Mouse (Mus musculus): ENCODE measurements around the gene Lcn5. TPM values are rescaled to one million over a fixed set of nuclear protein-coding genes. Genes with fewer than 3 reads are reported as not detected.
A peak's percentile ranks its signal among the peaks of the same experiment; 100 is the strongest.

The Lcn5 gene
- not detected in 2 replicates for polyA plus RNA-seq (2015; fragmentation: Nextera tagmentation; extraction: Ambion mirVana)

GRCm38 (mm10) chr2:25657652-25658051 is at the start of gene Lcn5:
Gene Lcn5 (plus strand): TSS chr2:25657952.
- Histone ChIP-seq H3K4me2 (no peak within 1 kb of the TSS), H3K27me3 (replicated peaks) (no peaks in the 10 kb centered on the region), H3K9me3 (no peaks in the 10 kb centered on the region), H3K4me3 (no peak within 1 kb of the TSS), H3K4me1 (no peaks in the 10 kb centered on the region), H3K9ac (no peak within 1 kb of the TSS), H3K27ac (no peak within 1 kb of the TSS), H3K36me3 (replicated peaks) (no peaks in the 10 kb centered on the region)
- no peak for ATAC-seq (replicated peaks)

GRCm38 (mm10) chr2:25608671-25609070 is 49.1 kb upstream of the Lcn5 start:
- peak; percentile 40 for ATAC-seq (replicated peaks)
- WGBS, result 72% methylated on average over 10 of the region's 10 CpGs
- H3K36me3 ChIP-seq (replicated peaks), result no peaks in the 10 kb centered on the region
- H3K9me3 ChIP-seq, result no peaks in the 10 kb centered on the region
- peak overlapping the region; percentile 73 for H3K4me2 ChIP-seq
- no peaks in the 10 kb centered on the region for H3K27me3 ChIP-seq (replicated peaks)
- peak overlapping the region; percentile 53 for H3K27ac ChIP-seq
- H3K4me1 ChIP-seq, result peaks cover 26% of the 10 kb centered on the region
- H3K9ac ChIP-seq, result no peak overlapping the region
- peak overlapping the region; percentile 83 for H3K4me3 ChIP-seq

GRCm38 (mm10) chr2:25616398-25616797 is 41.4 kb upstream of the Lcn5 start:
- Histone ChIP-seq H3K9ac (no peak overlapping the region), H3K36me3 (replicated peaks) (no peaks in the 10 kb centered on the region), H3K27me3 (replicated peaks) (peaks cover 31% of the 10 kb centered on the region), H3K9me3 (no peaks in the 10 kb centered on the region), H3K4me3 (no peak overlapping the region), H3K4me1 (peaks cover 8% of the 10 kb centered on the region), H3K4me2 (no peak overlapping the region), H3K27ac (no peak overlapping the region)
- ATAC-seq (replicated peaks), result no peak
- WGBS, result 18% methylated on average over 22 of the region's 22 CpGs

GRCm38 (mm10) chr2:25617578-25617977 is 40.2 kb upstream of the Lcn5 start, which contains the start of gene Ccdc183:
Gene Ccdc183 (minus strand): TSS chr2:25617678.
- Histone ChIP-seq H3K36me3 (replicated peaks) (no peaks in the 10 kb centered on the region), H3K4me2 (no peak within 1 kb of the TSS), H3K4me1 (peaks cover 17% of the 10 kb centered on the region), H3K9ac (no peak within 1 kb of the TSS), H3K4me3 (no peak within 1 kb of the TSS), H3K27me3 (replicated peaks) (peaks cover 31% of the 10 kb centered on the region), H3K27ac (no peak within 1 kb of the TSS), H3K9me3 (no peaks in the 10 kb centered on the region)
- 87% methylated on average over 3 of the region's 3 CpGs for WGBS
- ATAC-seq (replicated peaks), result no peak

- 80% methylated on average over 6 of the region's 6 CpGs for WGBS
- Histone ChIP-seq H3K4me2 (no peak overlapping the region), H3K4me1 (peaks cover 17% of the 10 kb centered on the region), H3K9ac (no peak overlapping the region), H3K36me3 (replicated peaks) (no peaks in the 10 kb centered on the region), H3K27ac (no peak overlapping the region), H3K27me3 (replicated peaks) (peaks cover 22% of the 10 kb centered on the region), H3K9me3 (no peaks in the 10 kb centered on the region), H3K4me3 (no peak overlapping the region)
- ATAC-seq (replicated peaks), result no peak
Measured at GRCm38 (mm10) chr2:25620386-25620785, 37.4 kb upstream of the Lcn5 start.

- ATAC-seq (replicated peaks), result no peak
- 91% methylated on average over 4 of the region's 4 CpGs for WGBS
- peaks cover 17% of the 10 kb centered on the region for H3K4me1 ChIP-seq
- peak overlapping the region; percentile 84 for H3K4me2 ChIP-seq
- no peaks in the 10 kb centered on the region for H3K9me3 ChIP-seq
- peaks cover 18% of the 10 kb centered on the region for H3K27me3 ChIP-seq (replicated peaks)
- H3K4me3 ChIP-seq, result peak overlapping the region; percentile 68; the same call in 1 of the 2 replicates
- no peaks in the 10 kb centered on the region for H3K36me3 ChIP-seq (replicated peaks)
- 0 out of 2 replicates have a peak overlapping the region, but pooled peaks have one; percentile 80 for H3K9ac ChIP-seq
- peak overlapping the region; percentile 82; the same call in 1 of the 2 replicates for H3K27ac ChIP-seq
Measured at GRCm38 (mm10) chr2:25620852-25621228, 36.9 kb upstream of the Lcn5 start.

GRCm38 (mm10) chr2:25621229-25622200 is 36.2 kb upstream of the Lcn5 start, which contains the start of gene Tmem141:
Gene Tmem141 (minus strand): TSS chr2:25622005.
- Histone ChIP-seq H3K4me1 (peaks cover 17% of the 10 kb centered on the region), H3K4me3 (peak within 1 kb of the TSS; percentile 68), H3K9me3 (no peaks in the 10 kb centered on the region), H3K27me3 (replicated peaks) (peaks cover 11% of the 10 kb centered on the region), H3K9ac (peak within 1 kb of the TSS; percentile 80), H3K27ac (peak within 1 kb of the TSS; percentile 82), H3K4me2 (peak within 1 kb of the TSS; percentile 84), H3K36me3 (replicated peaks) (no peaks in the 10 kb centered on the region)
- ATAC-seq (replicated peaks), result peak; percentile 94
- 5% methylated on average over 34 of the region's 34 CpGs for WGBS

- H3K27me3 ChIP-seq (replicated peaks), result no peaks in the 10 kb centered on the region
- H3K9ac ChIP-seq, result no peak overlapping the region
- no peaks in the 10 kb centered on the region for H3K9me3 ChIP-seq
- no peaks in the 10 kb centered on the region for H3K36me3 ChIP-seq (replicated peaks)
- no peak for ATAC-seq (replicated peaks)
- H3K4me2 ChIP-seq, result no peak overlapping the region
- 77% methylated on average over 5 of the region's 5 CpGs for WGBS
- H3K27ac ChIP-seq, result no peak overlapping the region
- no peak overlapping the region for H3K4me3 ChIP-seq
- H3K4me1 ChIP-seq, result peaks cover 13% of the 10 kb centered on the region
Measured at GRCm38 (mm10) chr2:25625986-25626385, 31.8 kb upstream of the Lcn5 start.

GRCm38 (mm10) chr2:25627811-25628210 is 29.9 kb upstream of the Lcn5 start, which contains the start of gene Fcna:
Gene Fcna (minus strand): TSS chr2:25628030.
- no peak within 1 kb of the TSS for H3K9ac ChIP-seq
- no peaks in the 10 kb centered on the region for H3K27me3 ChIP-seq (replicated peaks)
- no peak within 1 kb of the TSS for H3K4me3 ChIP-seq
- WGBS, result 87% methylated on average over 6 of the region's 6 CpGs
- no peak for ATAC-seq (replicated peaks)
- H3K4me2 ChIP-seq, result no peak within 1 kb of the TSS
- no peak within 1 kb of the TSS for H3K27ac ChIP-seq
- no peaks in the 10 kb centered on the region for H3K4me1 ChIP-seq
- H3K9me3 ChIP-seq, result no peaks in the 10 kb centered on the region
- no peaks in the 10 kb centered on the region for H3K36me3 ChIP-seq (replicated peaks)

- Histone ChIP-seq H3K9ac (no peak overlapping the region), H3K36me3 (replicated peaks) (no peaks in the 10 kb centered on the region), H3K4me1 (no peaks in the 10 kb centered on the region), H3K4me2 (no peak overlapping the region), H3K27ac (no peak overlapping the region), H3K9me3 (no peaks in the 10 kb centered on the region), H3K4me3 (no peak overlapping the region), H3K27me3 (replicated peaks) (no peaks in the 10 kb centered on the region)
- no peak for ATAC-seq (replicated peaks)
- 59% methylated on average over 4 of the region's 4 CpGs for WGBS
Measured at GRCm38 (mm10) chr2:25628738-25629137, 29.0 kb upstream of the Lcn5 start.

- no peaks in the 10 kb centered on the region for H3K36me3 ChIP-seq (replicated peaks)
- H3K4me3 ChIP-seq, result no peak overlapping the region
- H3K9ac ChIP-seq, result no peak overlapping the region
- H3K27ac ChIP-seq, result no peak overlapping the region
- no peaks in the 10 kb centered on the region for H3K4me1 ChIP-seq
- ATAC-seq (replicated peaks), result no peak
- H3K27me3 ChIP-seq (replicated peaks), result no peaks in the 10 kb centered on the region
- WGBS, result 84% methylated on average over 3 of the region's 3 CpGs
- H3K4me2 ChIP-seq, result no peak overlapping the region
- H3K9me3 ChIP-seq, result no peaks in the 10 kb centered on the region
Measured at GRCm38 (mm10) chr2:25633616-25634015, 24.1 kb upstream of the Lcn5 start.

- no peak for ATAC-seq (replicated peaks)
- no peaks in the 10 kb centered on the region for H3K36me3 ChIP-seq (replicated peaks)
- no peak overlapping the region for H3K27ac ChIP-seq
- no peaks in the 10 kb centered on the region for H3K27me3 ChIP-seq (replicated peaks)
- H3K9ac ChIP-seq, result no peak overlapping the region
- no peaks in the 10 kb centered on the region for H3K9me3 ChIP-seq
- no peaks in the 10 kb centered on the region for H3K4me1 ChIP-seq
- no peak overlapping the region for H3K4me3 ChIP-seq
- 20% methylated on average over 1 of the region's 1 CpGs for WGBS
- no peak overlapping the region for H3K4me2 ChIP-seq
Measured at GRCm38 (mm10) chr2:25634046-25634445, 23.7 kb upstream of the Lcn5 start.

All from midbrain, embryonic 15.5 days (tissue).